Mouse (Mus musculus): ENCODE measurements around the gene Myl6. TPM values are rescaled to one million over a fixed set of nuclear protein-coding genes. Genes with fewer than 3 reads are reported as not detected.

The Myl6 gene
- polyA plus RNA-seq, 2 experiments, result 506 to 654 TPM

DNA sequence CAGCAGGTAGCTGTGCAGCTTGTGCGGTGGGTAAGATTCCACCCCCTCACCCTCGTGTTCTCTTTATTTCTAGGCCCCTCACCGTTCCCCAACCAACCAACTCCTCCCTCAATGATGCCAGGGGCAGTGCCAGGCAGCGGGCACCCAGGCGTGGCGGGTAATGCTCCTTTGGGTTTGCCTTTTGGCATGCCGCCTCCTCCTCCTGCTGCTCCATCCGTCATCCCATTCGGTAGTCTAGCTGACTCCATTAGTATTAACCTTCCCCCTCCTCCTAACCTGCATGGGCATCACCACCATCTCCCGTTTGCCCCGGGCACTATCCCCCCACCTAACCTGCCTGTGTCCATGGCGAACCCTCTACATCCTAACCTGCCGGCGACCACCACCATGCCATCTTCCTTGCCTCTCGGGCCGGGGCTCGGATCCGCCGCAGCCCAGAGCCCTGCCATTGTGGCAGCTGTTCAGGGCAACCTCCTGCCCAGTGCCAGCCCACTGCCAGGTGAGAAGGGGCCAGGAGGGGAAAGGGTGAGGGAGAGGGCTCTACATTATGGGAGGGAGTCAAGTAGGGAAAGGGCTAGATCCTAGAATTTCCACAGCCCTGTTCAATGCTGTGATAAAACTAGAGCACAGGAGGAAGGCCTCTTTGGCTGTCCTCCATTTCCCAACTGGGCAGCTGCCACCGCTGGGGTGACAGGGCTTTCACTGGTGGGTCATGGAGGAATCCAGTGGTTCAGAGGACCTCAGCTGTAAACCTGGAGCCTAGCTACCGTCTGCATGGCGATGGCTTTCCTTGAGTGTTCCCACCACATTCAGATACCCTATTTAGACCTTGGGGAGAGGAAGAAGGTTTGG, 5.9 kb downstream of the Myl6 start:
- Histone ChIP-seq H3K27me3 (ENCODE audit: control insufficient read depth, insufficient read depth, low read length) (no peaks in the 10 kb centered on the region), H3K9ac (replicated peaks) (no peak overlapping the region), H3K4me2 (ENCODE audit: low read depth) (no peak overlapping the region), H3K4me1 (replicated peaks; ENCODE audit: control insufficient read depth in 2 of 2, insufficient read depth in 2 of 2, low read length in 1 of 2) (peaks cover 7 to 19% of the 10 kb centered on the region in 2 experiments; a peak in 3 of 4 replicates), H3K9me3 (ENCODE audit: control insufficient read depth, low read length) (no peaks in the 10 kb centered on the region), H3K36me3 (replicated peaks; ENCODE audit: control insufficient read depth, insufficient read depth, low read depth) (peaks cover 58% of the 10 kb centered on the region), H3K4me3 (ENCODE audit: insufficient read depth in 1 of 2, low read depth in 2 of 2, low read length in 2 of 2) (no peak overlapping the region), H3K27ac (no peak overlapping the region)
- DNase-seq (ENCODE audit: low read depth in 3 of 3, low spot score in 3 of 3) (no peak), ATAC-seq (ENCODE audit: insufficient read depth) (no peak)
- no peak for TF ChIP-seq EP300 (IDR thresholded peaks at IDR 0.05; ENCODE audit: low read depth)
- no peak for TF ChIP-seq CTCF (IDR thresholded peaks at IDR 0.05; ENCODE audit: low read depth)
- 91% methylated on average over 22 of the region's 22 CpGs for WGBS (ENCODE audit: insufficient replicate concordance)

DNA sequence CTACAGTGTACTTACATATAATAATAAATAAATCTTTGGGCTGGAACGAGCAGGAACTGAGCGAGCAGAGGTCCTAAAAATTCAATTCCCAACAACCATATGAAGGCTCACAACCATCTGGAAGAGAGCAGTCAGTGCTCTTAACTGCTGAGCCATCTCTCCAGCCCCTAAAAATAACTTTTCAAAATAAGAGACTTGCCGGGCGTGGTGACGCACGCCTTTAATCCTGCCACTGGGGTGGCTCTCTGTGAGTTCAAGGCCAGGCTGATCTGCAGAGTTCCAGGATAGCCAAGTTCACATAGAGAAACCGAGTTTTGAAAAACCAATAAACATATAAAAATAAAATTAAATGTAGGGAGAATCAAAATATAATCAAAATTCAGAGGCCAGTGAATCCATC, 7.6 kb downstream of the Myl6 start:
- Histone ChIP-seq H3K9me3 (ENCODE audit: control insufficient read depth, low read length) (no peaks in the 10 kb centered on the region), H3K27me3 (ENCODE audit: control insufficient read depth, insufficient read depth, low read length) (no peaks in the 10 kb centered on the region), H3K36me3 (replicated peaks; ENCODE audit: control insufficient read depth, insufficient read depth, low read depth) (peaks cover 75% of the 10 kb centered on the region), H3K4me3 (ENCODE audit: insufficient read depth in 1 of 2, low read depth in 2 of 2, low read length in 2 of 2) (no peak overlapping the region), H3K4me1 (replicated peaks; ENCODE audit: control insufficient read depth in 2 of 2, insufficient read depth in 2 of 2, low read length in 1 of 2) (peaks cover 1 to 4% of the 10 kb centered on the region in 2 experiments; a peak in 3 of 4 replicates), H3K4me2 (ENCODE audit: low read depth) (no peak overlapping the region), H3K27ac (no peak overlapping the region), H3K9ac (replicated peaks) (no peak overlapping the region)
- ATAC-seq (ENCODE audit: insufficient read depth), result no peak
- no peak for DNase-seq (ENCODE audit: low read depth in 3 of 3, low spot score in 3 of 3)
- WGBS (ENCODE audit: insufficient replicate concordance), result 76% methylated on average over 7 of the region's 7 CpGs
- TF ChIP-seq CTCF (IDR thresholded peaks at IDR 0.05; ENCODE audit: low read depth) (no peak), EP300 (IDR thresholded peaks at IDR 0.05; ENCODE audit: low read depth) (no peak)

DNA sequence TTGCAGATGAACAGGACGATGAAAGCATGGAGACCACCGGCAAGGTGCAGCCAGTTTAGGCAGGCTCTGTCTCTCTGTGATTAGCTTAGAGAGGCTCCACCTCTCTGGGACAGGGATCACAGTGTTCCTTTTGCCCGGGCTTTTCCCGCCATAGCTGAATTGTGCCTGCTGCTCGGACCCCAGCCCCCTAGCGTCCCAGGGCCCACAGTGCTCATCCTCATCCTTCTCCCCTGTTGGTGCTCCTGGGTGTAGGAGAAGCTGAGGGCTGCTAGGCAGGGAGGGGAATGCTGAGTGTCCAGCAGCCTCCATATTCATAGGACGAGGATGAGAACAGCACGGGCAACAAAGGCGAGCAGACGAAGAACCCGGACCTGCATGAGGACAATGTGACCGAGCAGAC, 19.6 kb downstream of the Myl6 start:
- ATAC-seq (ENCODE audit: insufficient read depth) (no peak), DNase-seq (ENCODE audit: low read depth in 3 of 3, low spot score in 3 of 3) (no peak)
- Histone ChIP-seq H3K27ac (no peak overlapping the region), H3K27me3 (ENCODE audit: control insufficient read depth, insufficient read depth, low read length) (no peaks in the 10 kb centered on the region), H3K9me3 (ENCODE audit: control insufficient read depth, low read length) (no peaks in the 10 kb centered on the region), H3K4me1 (replicated peaks; ENCODE audit: control insufficient read depth in 2 of 2, insufficient read depth in 2 of 2, low read length in 1 of 2) (no peaks in the 10 kb centered on the region), H3K4me3 (ENCODE audit: insufficient read depth in 1 of 2, low read depth in 2 of 2, low read length in 2 of 2) (no peak overlapping the region), H3K36me3 (replicated peaks; ENCODE audit: control insufficient read depth, insufficient read depth, low read depth) (peaks cover 49% of the 10 kb centered on the region), H3K9ac (replicated peaks) (no peak overlapping the region), H3K4me2 (ENCODE audit: low read depth) (no peak overlapping the region)
- WGBS (ENCODE audit: insufficient replicate concordance), result 83% methylated on average over 12 of the region's 12 CpGs
- TF ChIP-seq CTCF (IDR thresholded peaks at IDR 0.05; ENCODE audit: low read depth) (no peak), EP300 (IDR thresholded peaks at IDR 0.05; ENCODE audit: low read depth) (no peak)

DNA sequence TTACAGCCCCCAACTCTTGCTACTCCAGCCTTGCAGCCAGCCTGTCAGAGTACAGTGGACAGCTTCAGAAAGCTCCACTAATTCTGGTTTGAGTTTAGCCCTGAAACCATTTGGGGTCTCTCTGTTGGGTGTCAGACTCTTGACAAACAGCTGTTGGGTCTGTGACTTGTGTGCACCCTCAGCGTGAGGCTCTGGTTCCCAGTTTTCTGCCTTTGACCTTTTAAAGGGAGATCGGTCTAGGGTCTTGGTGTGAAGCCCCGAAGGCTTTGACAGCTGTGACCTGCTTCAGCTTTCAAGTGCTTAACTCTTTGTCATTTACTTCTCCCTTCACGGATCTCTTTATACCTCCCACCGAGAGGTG, 33.7 kb downstream of the Myl6 start:
- H3K4me1 ChIP-seq (replicated peaks; ENCODE audit: control insufficient read depth in 2 of 2, insufficient read depth in 2 of 2, low read length in 1 of 2), result peaks cover 5 to 14% of the 10 kb centered on the region in 2 experiments
- DNase-seq (ENCODE audit: low read depth in 3 of 3, low spot score in 3 of 3) (no peak), ATAC-seq (ENCODE audit: insufficient read depth) (no peak)
- peak overlapping the region; percentile 94 for H3K9ac ChIP-seq (replicated peaks)
- H3K4me3 ChIP-seq (ENCODE audit: insufficient read depth in 1 of 2, low read depth in 2 of 2, low read length in 2 of 2), result peak overlapping the region; percentile 75 to 86
- H3K27ac ChIP-seq, result peak overlapping the region; percentile 88
- WGBS (ENCODE audit: insufficient replicate concordance), result 25% methylated on average over 5 of the region's 5 CpGs
- H3K9me3 ChIP-seq (ENCODE audit: control insufficient read depth, low read length), result no peaks in the 10 kb centered on the region
- no peak for TF ChIP-seq EP300 (IDR thresholded peaks at IDR 0.05; ENCODE audit: low read depth)
- no peak for TF ChIP-seq CTCF (IDR thresholded peaks at IDR 0.05; ENCODE audit: low read depth)
- peaks cover 35% of the 10 kb centered on the region for H3K36me3 ChIP-seq (replicated peaks; ENCODE audit: control insufficient read depth, insufficient read depth, low read depth)
- peak overlapping the region; percentile 88 for H3K4me2 ChIP-seq (ENCODE audit: low read depth)
- no peaks in the 10 kb centered on the region for H3K27me3 ChIP-seq (ENCODE audit: control insufficient read depth, insufficient read depth, low read length)

DNA sequence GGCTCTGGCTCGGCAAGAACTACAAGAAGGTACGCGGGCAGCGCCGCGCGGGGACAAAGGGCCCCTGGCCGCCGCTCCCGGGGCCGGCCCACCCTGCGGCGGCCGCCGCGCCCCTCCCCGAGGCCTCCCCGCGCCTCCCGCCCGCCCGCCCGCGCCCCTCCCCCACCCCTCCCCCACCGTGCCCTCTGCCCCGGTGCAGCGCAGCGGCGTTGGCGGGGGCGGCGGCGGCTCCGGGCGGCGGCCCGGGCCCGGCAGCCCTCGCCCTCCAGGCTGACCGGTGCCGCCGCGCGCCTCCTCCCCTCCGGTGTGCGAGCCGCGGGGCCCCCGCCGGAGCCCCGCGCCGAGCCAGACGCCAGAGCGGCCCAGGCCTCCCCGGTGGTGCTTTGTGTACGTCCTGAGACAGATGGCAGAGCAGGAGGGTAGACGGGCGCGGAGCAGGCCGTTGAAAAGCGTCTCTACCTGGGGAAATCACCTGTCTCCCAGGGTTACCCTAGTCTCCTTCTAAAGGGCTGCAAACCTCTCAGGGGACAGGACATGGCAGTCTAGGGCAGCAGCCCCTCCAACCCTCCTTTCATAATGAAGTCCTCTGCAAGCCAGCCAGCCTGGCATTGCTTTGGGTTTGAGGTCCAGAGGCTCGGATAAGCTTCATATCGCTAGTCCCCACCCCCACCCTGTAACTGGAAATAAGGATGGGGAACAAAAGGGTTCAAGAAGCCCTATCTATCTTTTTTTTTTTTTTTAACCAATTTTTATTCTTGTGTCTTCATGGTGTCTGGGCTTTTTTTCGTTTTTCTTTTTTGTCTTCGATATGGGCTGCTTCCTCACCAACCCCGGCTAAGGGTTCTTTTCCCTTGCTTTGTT, 34.3 kb downstream of the Myl6 start:
- Histone ChIP-seq H3K4me2 (ENCODE audit: low read depth) (peak overlapping the region; percentile 88), H3K36me3 (replicated peaks; ENCODE audit: control insufficient read depth, insufficient read depth, low read depth) (peaks cover 30% of the 10 kb centered on the region), H3K4me3 (ENCODE audit: insufficient read depth in 1 of 2, low read depth in 2 of 2, low read length in 2 of 2) (peak overlapping the region; percentile 75 to 89), H3K27me3 (ENCODE audit: control insufficient read depth, insufficient read depth, low read length) (no peaks in the 10 kb centered on the region), H3K27ac (peak overlapping the region; percentile 88), H3K9ac (replicated peaks) (peak overlapping the region; percentile 94), H3K9me3 (ENCODE audit: control insufficient read depth, low read length) (no peaks in the 10 kb centered on the region), H3K4me1 (replicated peaks; ENCODE audit: control insufficient read depth in 2 of 2, insufficient read depth in 2 of 2, low read length in 1 of 2) (peaks cover 5 to 19% of the 10 kb centered on the region in 2 experiments)
- DNase-seq (ENCODE audit: low read depth in 3 of 3, low spot score in 3 of 3) (peak; percentile 34 to 41 (median 39)), ATAC-seq (ENCODE audit: insufficient read depth) (peak; percentile 79)
- WGBS (ENCODE audit: insufficient replicate concordance), result under 1% methylated on average over 50 of the region's 67 CpGs
- TF ChIP-seq CTCF (IDR thresholded peaks at IDR 0.05; ENCODE audit: low read depth) (no peak), EP300 (IDR thresholded peaks at IDR 0.05; ENCODE audit: low read depth) (0 out of 2 replicates have a peak, but pooled peaks have one; percentile 12)

Measured in liver, embryonic 14.5 days (tissue).